Mouse (Mus musculus) thymus, postnatal 10 days (tissue): ENCODE measurements around the gene Jmjd7.
A peak's percentile ranks its signal among the peaks of the same experiment; 100 is the strongest.

Source experiments
- DNase-seq, 2 experiments: peaks; one replicate each; pipeline ENCODE4 v3.0.0; 2021; ENCODE audit warnings: low spot score in 2 of 2

The Jmjd7 gene

DNA sequence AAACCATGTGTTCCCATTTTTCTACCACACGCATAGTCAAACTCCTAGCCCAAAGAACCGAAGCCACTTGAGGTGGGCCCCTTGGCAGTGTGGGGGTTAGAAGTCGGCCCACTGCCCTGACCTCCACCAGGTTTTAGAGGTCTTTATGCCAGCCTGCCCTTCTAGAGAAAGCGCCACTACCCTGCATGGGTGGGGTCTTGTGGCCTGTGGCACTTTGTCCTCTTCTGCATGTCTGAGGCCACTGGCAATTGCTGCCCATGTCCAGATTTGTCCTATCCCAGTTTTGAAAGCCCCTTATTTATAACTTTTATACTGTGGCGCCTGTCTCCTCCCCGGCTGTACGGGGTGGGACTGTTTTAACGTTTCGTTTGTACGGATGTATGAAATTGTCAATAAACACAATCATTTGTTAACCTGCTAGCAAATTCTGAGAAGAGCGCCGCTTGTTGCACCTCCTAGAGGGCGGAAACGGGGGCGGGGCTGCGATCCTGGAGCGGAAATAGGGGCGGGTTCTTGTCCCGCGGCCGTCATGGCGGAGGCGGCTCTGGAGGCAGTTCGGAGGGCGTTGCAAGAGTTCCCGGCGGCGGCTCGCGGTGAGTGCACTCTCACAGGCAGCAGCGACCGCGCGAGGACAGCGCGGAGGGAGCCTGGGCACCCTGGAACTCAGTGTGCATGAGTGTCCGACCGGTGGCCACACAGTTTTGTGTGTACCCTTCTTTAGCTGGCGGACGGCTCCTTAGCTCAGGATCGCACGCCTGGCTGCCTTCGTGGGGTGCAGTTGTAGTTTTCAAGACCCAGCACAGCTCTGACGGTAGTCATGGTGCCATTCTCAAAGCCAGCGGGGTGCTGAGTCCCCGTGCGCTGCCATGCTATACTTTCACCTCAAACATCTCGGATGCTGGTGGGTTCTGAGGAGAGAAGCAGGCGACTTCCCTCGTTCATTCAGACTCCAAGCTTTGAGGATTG lies at the start of gene Jmjd7, which contains the start of gene Gm28042:
TSS of gene Jmjd7 (plus strand) at position 500 of the 966 bp plus-strand sequence.
TSS of gene Gm28042 (plus strand) at position 510 of the 966 bp plus-strand sequence.
- DNase-seq, result peak; percentile 92 to 96

DNA sequence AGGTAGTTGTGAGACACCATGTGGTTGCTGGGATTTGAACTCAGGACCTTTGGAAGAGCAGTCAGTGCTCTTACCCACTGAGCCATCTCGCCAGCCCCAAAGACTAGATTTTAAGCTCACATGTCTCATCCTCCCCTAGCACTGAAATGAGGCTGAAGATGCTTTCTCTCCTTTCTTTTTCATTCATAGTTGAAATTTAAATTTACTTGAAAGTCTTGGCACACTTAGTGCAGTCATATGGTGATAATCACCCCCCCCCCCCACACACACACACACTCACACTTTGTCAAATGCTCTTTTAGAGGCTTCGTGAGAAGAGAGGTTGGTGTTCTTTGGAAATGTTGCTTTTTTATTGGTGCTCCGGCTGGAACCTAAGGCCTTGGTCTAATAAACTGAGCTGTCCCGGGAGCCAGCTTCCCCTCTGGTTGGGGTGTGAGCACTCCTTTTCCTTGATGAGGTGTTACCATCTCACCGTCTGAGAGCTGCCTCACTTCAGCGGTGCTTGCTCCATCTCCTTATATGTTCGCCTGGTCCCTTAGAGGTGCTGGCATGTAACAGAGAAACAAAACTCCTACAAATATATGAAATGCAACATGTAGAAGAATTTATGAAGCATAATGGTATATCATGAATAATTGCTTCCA lies 46.8 kb upstream of the Jmjd7 start:
- DNase-seq, result no peak

DNA sequence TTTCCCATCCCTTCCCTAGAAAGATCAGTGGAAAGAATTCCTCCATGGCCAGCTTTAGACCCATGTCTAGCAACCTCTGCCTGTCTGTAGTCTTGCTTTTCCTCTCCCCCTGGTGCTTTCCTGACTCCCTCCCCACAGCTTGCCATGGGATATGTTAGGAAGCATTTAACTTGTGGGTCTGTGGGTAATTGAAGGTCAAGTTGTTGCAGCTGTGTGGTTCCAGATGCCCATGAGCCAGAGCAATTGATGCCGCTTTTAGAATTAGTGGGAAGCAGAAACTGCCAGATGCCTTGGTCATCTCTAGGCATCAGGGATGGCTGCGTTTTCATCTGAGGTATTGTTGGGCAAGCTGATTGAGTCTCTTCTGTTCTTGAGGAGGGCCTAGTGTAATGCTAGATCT lies 45.7 kb upstream of the Jmjd7 start:
- no peak for DNase-seq

DNA sequence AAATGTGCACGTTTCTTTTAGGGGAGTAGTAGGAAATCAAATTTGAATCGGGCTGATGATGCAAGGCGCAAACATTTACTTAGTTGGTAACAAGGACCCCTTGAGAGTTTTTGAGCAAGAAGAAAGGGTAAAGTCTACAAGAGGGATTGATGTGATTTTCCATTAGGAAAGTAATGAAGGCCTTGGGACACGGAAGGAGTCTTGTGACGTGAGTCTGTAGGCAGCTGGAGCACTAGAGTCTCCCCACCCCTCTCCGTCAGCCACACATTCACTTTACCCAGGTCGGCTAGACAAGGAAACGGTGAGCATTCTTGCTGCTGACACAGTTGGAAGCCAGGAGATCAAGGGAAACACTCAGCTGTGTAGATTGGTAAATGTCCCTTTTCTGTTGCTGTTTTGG lies 41.4 kb upstream of the Jmjd7 start:
- no peak for DNase-seq

DNA sequence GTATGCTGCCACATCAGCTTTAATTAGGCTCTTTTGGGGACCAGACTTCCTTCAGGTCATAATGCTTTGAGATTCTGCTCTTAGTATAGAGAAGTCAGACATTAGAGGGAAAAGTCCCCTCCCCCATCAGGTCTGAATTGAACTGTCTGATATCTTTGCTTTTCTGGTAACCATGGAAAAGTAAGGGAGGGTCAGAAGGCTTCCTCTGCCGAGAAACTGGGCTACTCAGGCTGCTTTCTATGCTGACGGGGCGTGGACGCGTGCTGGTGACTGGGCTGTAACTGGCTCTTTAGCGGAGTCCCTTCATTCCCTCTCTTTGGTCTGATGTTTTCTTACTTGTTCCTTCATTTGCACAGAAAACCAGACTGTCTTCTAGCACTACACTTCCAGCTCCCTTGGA lies 40.9 kb upstream of the Jmjd7 start:
- DNase-seq, result no peak

DNA sequence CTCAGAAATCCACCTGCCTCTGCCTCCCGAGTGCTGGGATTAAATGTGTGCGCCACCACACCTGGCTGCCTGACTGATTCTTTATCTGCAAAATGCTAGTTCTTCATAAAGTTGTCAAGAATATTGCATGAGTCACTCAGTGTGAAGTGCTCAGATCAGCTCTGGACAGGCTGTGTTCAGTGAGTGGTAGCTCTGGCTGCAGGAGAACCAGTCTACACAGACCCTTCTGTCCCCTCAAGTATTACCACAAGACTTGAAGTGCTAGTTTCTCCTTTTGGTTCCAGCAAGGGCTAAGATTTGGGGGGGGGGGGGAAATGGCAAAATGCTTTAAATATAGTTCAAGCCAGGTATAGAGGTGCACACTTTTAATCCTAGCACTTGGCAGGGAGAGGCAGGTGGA lies 39.8 kb upstream of the Jmjd7 start:
- no peak for DNase-seq

DNA sequence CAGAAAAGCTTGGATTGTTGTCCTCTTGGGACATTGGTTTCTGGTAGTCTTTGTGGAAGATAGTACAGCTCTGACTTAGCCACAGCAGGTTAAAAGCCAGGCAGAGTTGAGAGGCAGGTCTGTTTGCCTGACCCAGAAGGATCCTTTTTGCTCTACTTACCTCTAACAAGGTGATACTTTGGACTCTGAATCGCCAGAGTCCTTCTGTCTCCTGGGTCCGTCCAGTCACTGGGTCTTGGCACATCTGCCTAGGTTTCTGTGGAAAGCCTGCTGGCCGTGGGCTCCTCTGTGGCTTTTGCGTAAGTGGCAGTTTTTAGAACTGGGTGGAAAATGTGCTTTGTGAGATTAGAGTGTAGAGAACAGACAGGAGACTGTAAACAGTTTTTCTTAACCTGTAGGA lies 38.3 kb upstream of the Jmjd7 start:
- DNase-seq, result no peak

DNA sequence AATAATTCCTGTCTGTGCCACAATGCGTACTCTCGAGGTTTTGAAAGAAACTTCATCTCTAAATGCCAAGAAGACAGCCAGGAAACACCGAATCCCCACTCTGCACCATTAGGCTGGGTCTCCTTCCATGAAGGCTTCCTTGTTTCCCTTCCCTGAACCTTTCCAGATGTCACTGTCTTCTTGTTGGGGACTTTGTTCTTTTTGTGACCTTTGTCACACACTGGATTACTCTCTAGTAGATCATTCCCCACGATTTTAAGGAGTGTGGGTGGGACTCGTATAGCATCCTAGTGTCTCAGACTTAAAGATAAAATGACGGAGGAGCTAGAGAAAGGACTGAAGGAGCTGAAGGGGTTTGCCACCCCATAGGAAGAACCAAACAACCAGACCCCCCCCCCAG lies 36.4 kb upstream of the Jmjd7 start:
- no peak for DNase-seq

DNA sequence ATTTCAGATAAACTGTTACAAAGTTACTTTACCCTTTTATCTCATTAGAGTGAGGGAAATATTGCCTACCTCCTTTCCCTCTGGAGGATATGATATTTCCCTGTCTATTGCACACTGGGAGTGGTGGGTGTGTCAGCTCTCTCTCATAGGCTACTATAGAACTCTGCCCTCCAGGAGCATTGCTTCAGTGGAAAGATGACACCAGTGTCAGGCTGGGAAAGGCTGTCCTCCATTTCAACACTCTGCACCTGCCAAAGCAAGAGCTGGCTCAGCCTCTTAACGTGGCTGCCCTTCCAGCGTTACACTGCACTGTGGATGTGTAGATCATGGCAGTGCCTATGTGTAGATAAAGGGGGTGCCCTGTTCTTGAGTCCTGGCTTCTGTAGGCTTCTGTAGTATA lies 34.9 kb upstream of the Jmjd7 start:
- DNase-seq, result no peak

DNA sequence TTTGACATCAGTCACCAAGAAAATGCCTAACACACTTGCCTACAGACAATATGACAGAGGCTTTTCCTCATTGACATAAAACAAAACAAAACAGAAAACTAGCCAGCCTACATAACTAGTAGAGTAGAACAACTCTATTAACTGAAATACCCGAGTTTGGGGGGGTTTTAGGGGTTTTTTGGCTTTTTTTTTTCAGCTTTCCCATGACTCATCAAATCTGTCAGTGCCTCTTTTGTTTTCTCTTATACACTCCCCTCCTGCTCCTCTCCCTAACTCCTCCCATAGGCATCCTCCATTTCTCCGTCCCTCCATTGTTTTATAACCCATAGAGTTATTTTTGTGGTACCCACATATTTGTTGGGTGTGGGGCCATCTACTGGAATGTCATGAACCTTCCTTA lies 33.8 kb upstream of the Jmjd7 start:
- DNase-seq, result no peak

DNA sequence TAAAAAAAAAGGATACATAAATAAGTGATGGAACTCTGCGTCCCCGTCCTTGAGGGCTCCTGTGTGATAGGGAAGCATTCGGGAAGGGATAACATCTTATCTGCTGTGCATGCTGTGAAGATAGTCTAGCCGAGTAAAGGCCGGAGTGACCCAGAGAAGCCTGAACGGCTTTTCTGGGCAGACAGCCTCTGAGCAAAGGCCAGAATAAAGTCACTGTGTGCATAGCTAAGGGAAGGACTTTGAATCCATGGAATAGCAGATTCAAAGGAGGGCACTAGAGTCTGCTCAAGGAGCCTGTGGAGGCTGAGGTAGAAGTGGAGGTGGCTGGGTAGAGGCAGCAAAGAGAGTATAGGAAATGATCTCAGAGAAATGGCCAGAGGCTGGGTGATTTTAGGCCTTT lies 32.4 kb upstream of the Jmjd7 start:
- no peak for DNase-seq

DNA sequence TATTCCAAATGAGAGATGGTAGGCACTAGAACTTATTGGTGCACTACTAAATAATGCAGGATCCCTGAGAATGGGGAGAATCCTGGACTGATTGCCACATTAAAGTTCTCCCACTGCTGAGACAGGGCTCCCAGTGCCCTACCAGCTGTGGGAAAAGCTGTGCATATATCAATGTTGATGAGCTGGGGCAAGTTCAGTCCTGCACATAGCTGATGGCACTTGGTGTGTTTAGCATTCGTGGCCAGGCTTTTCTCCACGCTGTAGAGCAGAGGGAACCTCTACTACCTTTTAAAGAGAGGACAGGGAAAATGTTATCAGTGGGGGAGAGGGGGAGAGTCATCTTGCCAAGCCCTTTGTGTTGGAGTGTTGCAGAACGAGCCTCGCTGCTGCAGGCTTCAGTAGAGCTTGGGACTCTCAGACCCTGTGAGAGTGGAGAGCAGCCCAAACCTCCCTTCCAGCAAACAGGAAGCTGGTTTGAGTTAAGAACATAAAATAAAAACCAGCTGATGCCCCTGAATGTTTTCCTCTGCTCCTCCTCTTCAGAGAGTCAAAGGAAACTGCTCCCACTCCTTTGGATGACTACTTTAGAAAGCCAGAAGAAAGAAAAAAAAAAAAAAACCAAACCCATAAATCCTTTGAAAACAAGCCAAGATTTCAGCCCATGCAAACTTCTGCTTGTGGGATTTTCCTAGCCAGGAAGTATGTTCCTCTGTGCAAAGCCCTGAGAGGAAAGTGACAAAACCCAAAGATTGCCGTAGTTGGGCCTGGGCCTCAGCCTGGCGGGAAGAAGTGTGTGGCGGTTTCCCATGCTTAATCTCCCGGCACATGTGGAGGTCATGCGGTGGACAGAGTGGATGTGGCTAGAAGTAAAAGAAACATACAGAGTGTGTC lies 31.6 kb upstream of the Jmjd7 start:
- DNase-seq, result no peak

DNA sequence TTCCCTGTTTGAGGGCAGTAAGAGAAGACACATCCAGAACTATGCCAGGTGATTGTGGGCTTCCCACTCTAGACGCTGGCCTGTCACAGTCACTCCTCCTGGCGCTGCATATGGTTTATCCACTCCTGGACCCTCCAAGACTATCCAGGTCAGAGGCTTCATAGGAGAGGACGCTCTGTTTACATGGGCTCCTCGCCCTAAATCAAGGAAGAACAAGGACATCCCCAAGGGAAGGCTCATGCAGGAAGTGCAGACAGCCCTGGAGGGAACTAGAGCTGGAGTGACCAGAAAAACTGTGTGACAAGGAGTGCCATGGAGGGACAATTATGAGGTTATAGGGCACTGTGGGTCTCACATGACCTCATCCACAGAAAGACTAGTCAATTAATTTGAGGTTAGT lies 29.9 kb upstream of the Jmjd7 start:
- DNase-seq, result no peak

DNA sequence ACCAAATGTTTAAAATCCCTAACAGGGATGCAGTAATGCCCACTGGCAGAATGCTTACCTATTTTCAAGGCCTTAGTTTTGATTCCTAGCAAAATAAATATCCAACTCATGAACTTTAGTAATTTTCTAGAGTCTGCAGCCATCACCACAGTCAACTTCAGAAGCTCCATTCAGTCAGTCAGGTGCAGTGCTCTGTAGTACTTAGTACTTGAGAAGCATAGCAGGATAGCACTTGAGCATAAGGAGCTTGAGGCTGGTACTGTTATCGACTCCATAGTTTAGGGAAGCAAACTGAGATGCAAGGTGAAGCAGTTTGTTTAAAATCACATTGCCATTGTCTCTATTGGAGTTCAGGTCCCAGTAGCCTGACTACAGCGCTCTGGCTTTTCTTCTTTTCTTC lies 27.6 kb upstream of the Jmjd7 start:
- no peak for DNase-seq

DNA sequence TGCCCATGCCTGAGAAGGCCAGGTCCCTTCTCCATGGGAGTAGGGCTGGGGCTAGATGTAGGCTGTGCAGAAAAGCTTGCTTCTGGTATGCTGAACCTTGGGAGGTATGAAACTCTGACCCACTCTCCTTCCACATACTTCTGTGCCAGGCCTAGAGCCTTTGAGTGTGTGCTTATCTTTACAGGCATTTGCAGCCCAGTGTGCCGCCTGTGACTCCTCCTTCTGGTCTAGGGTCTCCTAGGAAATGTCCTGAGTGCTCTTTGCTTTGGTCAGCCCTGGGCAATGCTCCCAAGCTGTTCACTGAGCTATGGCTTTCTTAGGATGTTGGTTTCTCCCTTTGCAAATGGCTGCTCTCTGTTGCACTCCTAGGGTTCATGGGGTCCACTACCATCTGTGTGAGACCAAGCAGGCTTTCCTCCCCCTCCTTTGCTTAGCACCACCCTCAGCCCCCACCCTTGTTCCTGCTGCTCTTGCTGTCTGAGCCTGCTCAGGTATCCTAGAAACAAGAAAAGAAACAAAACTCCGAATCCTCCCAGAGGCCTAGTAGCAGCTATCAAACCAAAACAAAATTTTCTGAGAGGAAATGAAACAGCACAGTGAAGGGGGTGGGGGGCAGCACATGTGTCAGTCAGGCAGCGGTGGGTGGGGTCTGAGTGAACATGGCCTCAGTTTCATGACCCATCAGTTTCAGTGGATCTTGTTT lies 26.2 kb upstream of the Jmjd7 start:
- no peak for DNase-seq

DNA sequence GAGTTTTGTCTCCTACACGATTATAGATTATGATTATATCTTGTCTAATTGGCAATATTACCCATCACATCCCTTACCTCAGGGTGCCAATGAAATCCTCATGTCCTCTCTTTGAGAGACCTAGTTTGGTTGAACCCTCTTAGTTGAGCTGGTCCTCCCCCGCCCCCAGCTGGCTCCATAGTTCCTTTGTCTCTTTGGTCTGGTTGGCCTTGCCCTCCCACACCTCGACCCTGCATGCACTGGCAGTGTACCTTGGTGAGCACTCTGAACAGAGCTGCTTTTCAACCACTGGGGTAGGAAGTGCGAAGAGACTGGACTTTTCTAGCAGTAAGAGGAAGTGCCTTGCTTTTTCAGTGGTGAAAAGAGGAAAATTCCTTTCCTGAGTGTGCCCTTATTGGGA lies 25.3 kb upstream of the Jmjd7 start:
- DNase-seq, result no peak

DNA sequence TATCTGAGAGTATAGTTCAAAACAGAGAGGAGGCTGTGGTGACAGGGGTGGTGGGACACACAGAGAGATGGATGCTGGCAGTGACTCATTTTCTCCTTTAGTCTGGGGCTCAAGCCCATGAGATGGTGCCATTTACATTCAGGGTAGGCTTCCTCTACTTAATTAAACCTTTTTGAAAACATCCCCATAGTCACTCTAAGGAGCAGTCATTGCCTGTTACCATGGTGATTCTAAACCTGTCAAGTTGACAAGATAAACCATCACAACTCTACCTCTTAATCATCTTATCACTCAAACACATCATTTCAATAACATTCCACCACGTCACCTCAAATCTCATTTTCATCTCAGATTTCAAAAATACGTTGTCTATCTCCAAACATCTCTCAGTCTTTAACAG lies 23.3 kb upstream of the Jmjd7 start:
- DNase-seq, result no peak

DNA sequence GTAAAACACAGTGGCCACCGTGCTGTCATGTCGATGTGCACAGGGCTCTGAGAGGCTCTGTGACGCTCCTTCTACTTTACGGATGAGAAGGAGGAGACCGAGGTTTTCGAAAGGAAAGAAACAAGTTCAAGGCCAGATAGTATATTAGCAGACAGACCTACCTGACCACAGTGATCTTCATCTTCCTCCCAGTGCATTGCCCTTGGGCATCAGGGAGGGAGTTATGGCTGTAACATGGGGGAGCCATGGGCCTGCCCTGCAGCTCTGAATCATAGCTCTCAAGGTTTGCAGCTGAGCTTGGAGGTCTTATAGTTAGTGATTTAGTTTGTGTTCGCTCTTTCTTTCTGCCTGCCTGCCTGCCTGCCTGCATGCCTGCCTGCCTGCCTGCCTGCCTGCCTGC lies 20.6 kb upstream of the Jmjd7 start:
- no peak for DNase-seq

DNA sequence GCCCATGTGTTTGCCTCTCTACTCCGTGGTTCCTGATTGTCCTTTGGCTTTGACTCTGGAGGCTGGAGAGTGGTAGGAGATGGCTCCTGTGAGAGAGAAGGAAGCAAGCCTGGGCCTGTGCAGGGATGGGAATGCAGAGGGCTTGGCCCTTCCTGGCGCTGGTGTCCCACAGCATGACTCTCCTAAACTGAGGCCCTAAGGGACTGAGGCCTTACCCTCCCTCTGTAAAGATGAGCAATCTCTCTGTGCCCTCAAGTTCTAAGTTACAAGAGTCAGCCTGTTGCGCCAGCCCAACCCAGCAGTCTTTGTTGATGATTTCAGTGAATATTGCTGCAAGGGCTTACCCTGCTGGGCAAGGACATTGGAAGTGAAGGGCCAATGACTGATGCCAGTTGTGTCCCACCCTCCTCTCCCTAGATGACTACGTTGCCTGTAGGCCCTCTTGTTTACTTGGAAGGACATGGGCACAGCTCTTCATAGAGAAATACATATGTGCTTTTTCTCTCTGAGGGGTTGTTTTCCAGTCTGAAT lies 19.5 kb upstream of the Jmjd7 start:
- DNase-seq, result no peak

DNA sequence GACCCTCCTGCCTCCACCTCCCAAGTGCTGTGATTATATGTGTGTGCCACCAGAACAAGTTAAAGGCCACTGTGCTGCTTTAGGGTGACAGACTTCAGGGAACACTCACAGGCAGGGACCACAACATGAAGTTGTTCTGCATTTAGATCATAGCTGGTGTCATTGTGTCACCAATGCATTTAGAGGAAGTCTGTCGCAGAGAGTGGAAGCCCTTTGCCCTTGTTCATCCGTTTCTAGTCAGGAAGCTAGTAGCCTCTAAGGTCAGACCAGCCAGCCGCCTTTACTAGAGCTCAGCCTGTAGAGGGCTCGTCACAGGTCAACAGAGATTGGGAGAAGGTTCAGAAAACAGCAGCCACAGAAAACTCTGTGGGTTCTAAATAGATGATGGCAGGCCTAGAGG lies 18.6 kb upstream of the Jmjd7 start:
- DNase-seq, result no peak

DNA sequence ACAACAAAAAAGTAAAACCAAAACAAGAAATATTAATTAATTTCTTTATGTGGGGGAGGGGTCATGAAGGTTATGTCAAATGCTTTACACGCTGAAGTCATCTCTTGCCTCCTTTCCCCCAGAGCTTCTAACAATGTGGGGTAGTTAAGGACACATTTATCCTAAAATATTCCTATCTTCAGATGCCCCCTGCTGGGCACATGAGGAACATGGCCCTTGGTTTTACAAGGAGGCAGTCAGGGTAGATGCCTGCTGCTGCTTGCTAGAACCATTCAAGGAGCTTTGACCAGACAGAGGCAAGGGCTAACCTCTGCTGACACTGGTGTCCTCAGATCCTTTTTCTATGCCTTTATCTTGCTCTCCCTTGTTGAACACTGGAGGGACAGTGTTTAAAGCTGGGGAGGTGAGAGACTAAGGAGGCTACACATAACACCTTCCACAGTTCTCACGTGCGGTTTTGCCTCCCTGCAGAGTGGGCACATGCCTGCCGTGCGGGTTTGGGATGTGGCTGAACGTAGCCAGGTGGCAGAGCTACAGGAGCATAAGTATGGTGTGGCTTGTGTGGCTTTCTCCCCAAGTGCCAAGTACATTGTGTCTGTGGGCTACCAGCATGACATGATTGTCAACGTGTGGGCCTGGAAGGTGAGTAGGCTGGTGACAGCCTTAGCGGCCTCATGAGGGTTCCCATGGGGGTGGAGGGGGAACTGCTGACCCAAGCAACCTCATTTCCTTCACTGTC lies 15.7 kb upstream of the Jmjd7 start:
- DNase-seq, result peak in 1 of 2 experiments; percentile 45
